Mouse (Mus musculus) forebrain, postnatal 0 days (tissue): Measurements from ENCODE around the gene Btbd9. TPM values are rescaled to one million over a fixed set of nuclear protein-coding genes. Genes with fewer than 3 reads are reported as not detected.
A peak's percentile ranks its signal among the peaks of the same experiment; 100 is the strongest.

ENCODE experiments used
- ATAC-seq: fragments of 200-750 bp; cut with Nextera tagmentation; 2 replicates; pipeline ENCODE4 v1.8.0; 2017; ENCODE audit warnings: mild to moderate bottlenecking, moderate library complexity
- DNase-seq: peaks from one replicate; pipeline ENCODE4 v3.0.0-alpha.2; 2015
- H3K27ac ChIP-seq: fragments of 300-500 bp; sonication (generic); 2 replicates; pipeline ENCODE4 v1.5.1; 2014; ENCODE audit warnings: low read depth, mild to moderate bottlenecking, antibody characterized with exemption, low read length, moderate library complexity, mixed read lengths
- H3K27me3 ChIP-seq: fragments of 300-500 bp; sonication (generic); 2 replicates; pipeline ENCODE4 v1.6.1; 2014; ENCODE audit warnings: mild to moderate bottlenecking, low read length, mixed read lengths; ENCODE audit not compliant: insufficient read depth
- H3K36me3 ChIP-seq: fragments of 300-500 bp; sonication (generic); 2 replicates; pipeline ENCODE4 v1.6.1; 2014; ENCODE audit warnings: mild to moderate bottlenecking, moderate library complexity; ENCODE audit not compliant: insufficient read depth
- H3K4me1 ChIP-seq: fragments of 300-500 bp; sonication (generic); 2 replicates; pipeline ENCODE4 v1.6.1; 2014; ENCODE audit warnings: antibody characterized with exemption; ENCODE audit not compliant: insufficient read depth
- H3K4me2 ChIP-seq: fragments of 300-500 bp; sonication (generic); 2 replicates; pipeline ENCODE4 v1.6.1; 2014; ENCODE audit warnings: low read depth, mild to moderate bottlenecking, moderate library complexity
- H3K4me3 ChIP-seq: fragments of 300-500 bp; sonication (generic); 2 replicates; pipeline ENCODE4 v1.5.1; 2014; ENCODE audit warnings: low read depth, low read length, mixed read lengths
- H3K9ac ChIP-seq: fragments of 300-500 bp; sonication (generic); 2 replicates; pipeline ENCODE4 v1.6.1; 2014; ENCODE audit warnings: mild to moderate bottlenecking
- H3K9me3 ChIP-seq: fragments of 300-500 bp; sonication (generic); 2 replicates; pipeline ENCODE4 v1.6.1; 2016; ENCODE audit warnings: low read length
- CTCF ChIP-seq: sonication (generic); IDR thresholded peaks from 2 replicates; pipeline ENCODE4 v1.5.1; 2016; ENCODE audit warnings: antibody characterized with exemption, control low read depth, low read depth
- WGBS: fragments of 180-500 bp; shearing (Covaris S2); extraction: QIAGEN DNeasy Blood & Tissue Kit; methylation state at CpG from one replicate; pipeline ENCODE4 v1.1.7; 2014; 5-methylcytosine and 5-hydroxymethylcytosine counted together
- polyA plus RNA-seq: library from polyadenylated mRNA; unstranded; fragments of >200 nt; fragmentation: Nextera tagmentation; extraction: Ambion mirVana; gene quantifications from 2 replicates; pipeline ENCODE4 v1.2.1, GENCODE M21; 2015
- total RNA-seq: library from RNA; depleted of rRNA; stranded (reverse); fragments of >200 nt; gene quantifications from 2 replicates; pipeline ENCODE4 v1.2.3, GENCODE M21; 2014

Gene Btbd9
- total and polyA plus RNA-seq, 2 experiments from 2014 or later = 63.6 to 149 TPM

GRCm38 (mm10) chr17:30491601-30492000 lies 84.7 kb downstream of the Btbd9 start:
- WGBS = 97% methylated on average over 8 of the region's 8 CpGs
- no peak for TF ChIP-seq CTCF
- Histone ChIP-seq H3K36me3 (no peaks in the 10 kb centered on the region), H3K27me3 (no peaks in the 10 kb centered on the region), H3K4me1 (0 out of 2 replicates have a peak, but pooled peaks cover 11% of the 10 kb centered on the region), H3K27ac (no peak overlapping the region), H3K4me2 (no peak overlapping the region), H3K9me3 (no peaks in the 10 kb centered on the region), H3K4me3 (no peak overlapping the region), H3K9ac (no peak overlapping the region)
- no peak for ATAC-seq
- no peak for DNase-seq

GRCm38 (mm10) chr17:30490601-30491000 lies 85.7 kb downstream of the Btbd9 start:
- WGBS = 79% methylated on average over 7 of the region's 7 CpGs
- Histone ChIP-seq H3K4me2 (no peak overlapping the region), H3K27ac (no peak overlapping the region), H3K9ac (no peak overlapping the region), H3K4me1 (0 out of 2 replicates have a peak, but pooled peaks cover 10% of the 10 kb centered on the region), H3K36me3 (no peaks in the 10 kb centered on the region), H3K9me3 (no peaks in the 10 kb centered on the region), H3K27me3 (no peaks in the 10 kb centered on the region), H3K4me3 (no peak overlapping the region)
- ATAC-seq (no peak), DNase-seq (no peak)
- TF ChIP-seq CTCF = no peak

GRCm38 (mm10) chr17:30490086-30490485 lies 86.2 kb downstream of the Btbd9 start:
- no peak overlapping the region for H3K4me2 ChIP-seq
- peak overlapping the region; percentile 2; the same call in 1 of the 2 replicates for H3K27ac ChIP-seq
- 81% methylated on average over 5 of the region's 5 CpGs for WGBS

GRCm38 (mm10) chr17:30489629-30490028 lies 86.7 kb downstream of the Btbd9 start:
- DNase-seq (peak; percentile 18), ATAC-seq (peak; percentile 36; the same call in 1 of the 2 replicates)
- TF ChIP-seq CTCF = no peak
- H3K27ac ChIP-seq = peak overlapping the region; percentile 2; the same call in 1 of the 2 replicates
- no peak overlapping the region for H3K4me2 ChIP-seq
- no peak overlapping the region for H3K9ac ChIP-seq
- H3K36me3 ChIP-seq = no peaks in the 10 kb centered on the region; the same call in 1 of the 2 replicates
- H3K9me3 ChIP-seq = no peaks in the 10 kb centered on the region
- 0 out of 2 replicates have a peak, but pooled peaks cover 7% of the 10 kb centered on the region for H3K4me1 ChIP-seq
- 14% methylated on average over 7 of the region's 7 CpGs for WGBS
- no peaks in the 10 kb centered on the region for H3K27me3 ChIP-seq
- no peak overlapping the region for H3K4me3 ChIP-seq

More at GRCm38 (mm10) chr17:30490086-30490485, 86.2 kb downstream of the Btbd9 start:
- no peak for TF ChIP-seq CTCF
- Histone ChIP-seq H3K27me3 (no peaks in the 10 kb centered on the region), H3K9me3 (no peaks in the 10 kb centered on the region), H3K36me3 (no peaks in the 10 kb centered on the region; the same call in 1 of the 2 replicates), H3K4me1 (0 out of 2 replicates have a peak, but pooled peaks cover 10% of the 10 kb centered on the region), H3K4me3 (no peak overlapping the region), H3K9ac (no peak overlapping the region)
- ATAC-seq (no peak), DNase-seq (no peak)

- Histone ChIP-seq H3K27me3 (no peaks in the 10 kb centered on the region), H3K27ac (no peak overlapping the region), H3K4me1 (0 out of 2 replicates have a peak, but pooled peaks cover 7% of the 10 kb centered on the region), H3K4me3 (no peak overlapping the region), H3K9ac (no peak overlapping the region), H3K36me3 (no peaks in the 10 kb centered on the region; the same call in 1 of the 2 replicates), H3K9me3 (no peaks in the 10 kb centered on the region), H3K4me2 (no peak overlapping the region)
- 92% methylated on average over 5 of the region's 5 CpGs for WGBS
- ATAC-seq (no peak), DNase-seq (no peak)
- TF ChIP-seq CTCF = no peak
These were observed 88.6 kb downstream of the Btbd9 start for GRCm38 (mm10) chr17:30487695-30488094.

GRCm38 (mm10) chr17:30485067-30485854 lies 91.0 kb downstream of the Btbd9 start:
- ATAC-seq (no peak), DNase-seq (no peak)
- no peaks in the 10 kb centered on the region for H3K9me3 ChIP-seq
- H3K36me3 ChIP-seq = no peaks in the 10 kb centered on the region; the same call in 1 of the 2 replicates
- H3K4me2 ChIP-seq = no peak overlapping the region
- H3K27ac ChIP-seq = no peak overlapping the region
- H3K27me3 ChIP-seq = no peaks in the 10 kb centered on the region
- H3K9ac ChIP-seq = no peak overlapping the region
- H3K4me3 ChIP-seq = no peak overlapping the region
- 0 out of 2 replicates have a peak, but pooled peaks cover 7% of the 10 kb centered on the region for H3K4me1 ChIP-seq
- 89% methylated on average over 4 of the region's 4 CpGs for whole genome bisulfite sequencing
- no peak for TF ChIP-seq CTCF
